ENCODE assay signal across 30 mouse cellular contexts in genomic region chr13:48778138-48778537, GRCm38 (mm10).
DNase-seq lines count a peak whose midpoint lies in the region; ATAC-seq and TF ChIP-seq lines count a peak whose summit lies in the region.
"Had no signal": no experiment of that assay in that cellular context is flagged by ENCODE, and none has a peak within 500 bp of the region (broad histone marks: within the 10 kb centered on the region; RNA-seq: fewer than 3 reads in every experiment).

No protein-coding gene starts in this region.

- H3K4me1 ChIP-seq in lung, embryonic 14.5 days (ENCODE audit: insufficient read depth), result peaks cover 8% of the 10 kb centered on the region; the same call in 1 of the 2 replicates
- H3K4me1 ChIP-seq in lung, adult 2 months (ENCODE audit: control insufficient read depth, insufficient read depth, low read length), result no peaks in the 10 kb centered on the region; the same call in 1 of the 2 replicates
- H3K4me1 ChIP-seq in MEL (ENCODE audit: control insufficient read depth in 1 of 2, insufficient read depth in 2 of 2, low read length in 2 of 2), result no peaks in the 10 kb centered on the region; a peak in 1 of 4 replicates
- H3K4me1 ChIP-seq: liver, embryonic 13.5 days had no signal

- no peak for TF ChIP-seq POLR2A in lung, adult 2 months (IDR thresholded peaks at IDR 0.05; ENCODE audit: borderline replicate concordance, extremely low read depth, low read depth, low read length)
- TF ChIP-seq POLR2A in MEL (IDR thresholded peaks at IDR 0.05; ENCODE audit: control insufficient read depth in 1 of 2, insufficient read depth in 1 of 2, low read depth in 1 of 2, low read length in 2 of 2, poor library complexity in 1 of 2), result no peak

- DNase-seq in lung, embryonic 14.5 days, result peak; percentile 12
- DNase-seq in lung, adult 2 months, result no peak
- DNase-seq in 416B (ENCODE audit: low read depth) (peak; percentile 26), MEL (ENCODE audit: low read depth, low spot score) (peak; percentile 64)
- DNase-seq in kidney, postnatal 14 days, result no peak
- no peak for DNase-seq in ovary, postnatal 14 days (ENCODE audit: low spot score)
- DNase-seq: adrenal gland, adult 8-10 months; cerebellum, adult 8-10 months; cerebellum, postnatal 25 days; gastrocnemius, postnatal 25 days; heart, adult 2 months; heart, postnatal 14 days; kidney, adult 2 months; layer of hippocampus, postnatal 36 days; left cerebral cortex, postnatal 4 days; liver, embryonic 13.5 days; thymus, postnatal 14 days had no signal

- H3K36me3 ChIP-seq in lung, embryonic 14.5 days (ENCODE audit: insufficient read depth), result no peaks in the 10 kb centered on the region
- H3K36me3 ChIP-seq in MEL (ENCODE audit: control insufficient read depth in 1 of 2, insufficient read depth in 2 of 2, low read length in 2 of 2), result no peaks in the 10 kb centered on the region
- H3K36me3 ChIP-seq: embryonic facial prominence, embryonic 10.5 days; embryonic facial prominence, embryonic 15.5 days; heart, embryonic 13.5 days; hindbrain, embryonic 10.5 days; liver, embryonic 13.5 days; lung, embryonic 15.5 days; neural tube, embryonic 12.5 days had no signal

- 57% methylated on average over 4 of the region's 4 CpGs for WGBS in lung, embryonic 14.5 days
- 45% methylated on average over 4 of the region's 4 CpGs for WGBS in lung, adult 2 months

- no peak overlapping the region for H3K27ac ChIP-seq in lung, embryonic 14.5 days (ENCODE audit: low read depth)
- no peak overlapping the region for H3K27ac ChIP-seq in MEL (ENCODE audit: control insufficient read depth, low read depth, low read length)
- H3K27ac ChIP-seq: embryonic facial prominence, embryonic 15.5 days; forebrain, embryonic 13.5 days; heart, adult 2 months; heart, embryonic 13.5 days; hindbrain, embryonic 10.5 days; kidney, postnatal 0 days; liver, embryonic 13.5 days; lung, embryonic 15.5 days; neural tube, embryonic 12.5 days had no signal

- TF ChIP-seq RAD21 in MEL (IDR thresholded peaks at IDR 0.05; ENCODE audit: low read depth, low read length), result no peak

- no peak for TF ChIP-seq CTCF in lung, embryonic 14.5 days (IDR thresholded peaks at IDR 0.05; ENCODE audit: low read depth)
- TF ChIP-seq CTCF in lung, adult 2 months (IDR thresholded peaks at IDR 0.05; ENCODE audit: insufficient read depth, low read length), result no peak
- no peak for TF ChIP-seq CTCF in MEL (IDR thresholded peaks at IDR 0.05 in 2 of 3, conservative IDR thresholded peaks at IDR 0.05 in 1 of 3; ENCODE audit: control insufficient read depth in 1 of 3, insufficient read depth in 1 of 3, low read depth in 2 of 3, low read length in 3 of 3, poor library complexity in 1 of 3, severe bottlenecking in 1 of 3)

- peak in 1 of 2 experiments; percentile 38; a peak in 1 of 4 replicates for TF ChIP-seq EP300 in MEL (IDR thresholded peaks at IDR 0.05; ENCODE audit: low read depth in 1 of 2, low read length in 2 of 2)

- no peaks in the 10 kb centered on the region for H3K79me2 ChIP-seq in MEL (ENCODE audit: control insufficient read depth, insufficient read depth, low read length, poor library complexity)

- no peak for ATAC-seq in lung, embryonic 14.5 days (ENCODE audit: insufficient read depth)
- ATAC-seq in megakaryocyte progenitor cell, adult 5-6 weeks (replicated peaks; ENCODE audit: poor library complexity), result peak; percentile 79
- no peak for ATAC-seq in erythroid progenitor cell, adult 5-6 weeks (replicated peaks; ENCODE audit: low FRiP score, poor library complexity, severe bottlenecking)
- ATAC-seq: activated CD4-positive, CD25-positive, alpha-beta regulatory T cell, adult 4 months; forebrain, embryonic 13.5 days; hindbrain, embryonic 16.5 days; midbrain, embryonic 16.5 days had no signal

- no peak overlapping the region for H3K9ac ChIP-seq in lung, embryonic 14.5 days
- no peak overlapping the region for H3K9ac ChIP-seq in MEL (ENCODE audit: control insufficient read depth, low read depth, low read length, poor library complexity, severe bottlenecking)
- H3K9ac ChIP-seq: embryonic facial prominence, embryonic 15.5 days; forebrain, embryonic 13.5 days; heart, embryonic 13.5 days; liver, embryonic 13.5 days; lung, embryonic 15.5 days; neural tube, embryonic 12.5 days had no signal

- no peak overlapping the region for H3K4me3 ChIP-seq in lung, embryonic 14.5 days (ENCODE audit: low read depth, low read length)
- H3K4me3 ChIP-seq in lung, adult 2 months (replicated peaks; ENCODE audit: extremely low read depth, low read depth, low read length), result no peak overlapping the region
- 0 out of 4 replicates have a peak overlapping the region, but pooled peaks of 1 of the 2 experiments have one; percentile 11 for H3K4me3 ChIP-seq in MEL (ENCODE audit: control insufficient read depth in 1 of 2, insufficient read depth in 1 of 2, low read depth in 2 of 2, low read length in 2 of 2)
- H3K4me3 ChIP-seq: embryonic facial prominence, embryonic 10.5 days; embryonic facial prominence, embryonic 15.5 days; forebrain, embryonic 13.5 days; heart, adult 2 months; heart, embryonic 13.5 days; hindbrain, embryonic 10.5 days; liver, embryonic 13.5 days; lung, embryonic 15.5 days; neural tube, embryonic 12.5 days had no signal

- no peaks in the 10 kb centered on the region for H3K9me3 ChIP-seq in lung, embryonic 14.5 days (ENCODE audit: low read depth, low read length)
- no peaks in the 10 kb centered on the region for H3K9me3 ChIP-seq in MEL (replicated peaks; ENCODE audit: insufficient read depth, low read length)
- H3K9me3 ChIP-seq: embryonic facial prominence, embryonic 10.5 days; embryonic facial prominence, embryonic 15.5 days; forebrain, embryonic 13.5 days; heart, embryonic 13.5 days; hindbrain, embryonic 10.5 days; liver, embryonic 13.5 days; lung, embryonic 15.5 days; neural tube, embryonic 12.5 days had no signal

- no peak overlapping the region for H3K4me2 ChIP-seq in lung, embryonic 14.5 days
- H3K4me2 ChIP-seq: embryonic facial prominence, embryonic 15.5 days; forebrain, embryonic 13.5 days; heart, embryonic 13.5 days; liver, embryonic 13.5 days; lung, embryonic 15.5 days; neural tube, embryonic 12.5 days had no signal

- H3K27me3 ChIP-seq in lung, embryonic 14.5 days (ENCODE audit: insufficient read depth, low read length), result no peaks in the 10 kb centered on the region
- no peaks in the 10 kb centered on the region; a peak in 1 of 4 replicates for H3K27me3 ChIP-seq in MEL (ENCODE audit: control insufficient read depth in 1 of 2, insufficient read depth in 2 of 2, low read length in 2 of 2)
- H3K27me3 ChIP-seq: embryonic facial prominence, embryonic 15.5 days; forebrain, embryonic 13.5 days; lung, embryonic 15.5 days had no signal

TF ChIP-seq in MEL, 35 proteins besides CTCF, POLR2A, EP300 and RAD21:
- TF ChIP-seq SIN3A (IDR thresholded peaks at IDR 0.05; ENCODE audit: low read length), result no peak
- TF ChIP-seq HCFC1 (IDR thresholded peaks at IDR 0.05; ENCODE audit: low read depth, low read length), result no peak
- TF ChIP-seq BHLHE40 (IDR thresholded peaks at IDR 0.05; ENCODE audit: borderline replicate concordance, low read depth, low read length), result 0 out of 2 replicates have a peak, but pooled peaks have one; percentile 26
- TF ChIP-seq NRF1 (IDR thresholded peaks at IDR 0.05; ENCODE audit: insufficient read depth, low read depth, low read length, poor library complexity, severe bottlenecking), result no peak
- no peak for TF ChIP-seq E2F4 (IDR thresholded peaks at IDR 0.05; ENCODE audit: borderline replicate concordance, low read depth, low read length)
- peak; percentile 57; the same call in 1 of the 2 replicates for TF ChIP-seq MYB (IDR thresholded peaks at IDR 0.05; ENCODE audit: low read depth, low read length)
- no peak for TF ChIP-seq ETS1 (IDR thresholded peaks at IDR 0.05; ENCODE audit: low read depth, low read length)
- no peak for TF ChIP-seq JUND (IDR thresholded peaks at IDR 0.05; ENCODE audit: low read depth, low read length)
- TF ChIP-seq USF1 (IDR thresholded peaks at IDR 0.05; ENCODE audit: low read depth, low read length), result peak; percentile 68; the same call in 1 of the 2 replicates
- TF ChIP-seq TAL1 (IDR thresholded peaks at IDR 0.05; ENCODE audit: low read length), result no peak
- TF ChIP-seq MEF2A (IDR thresholded peaks at IDR 0.05; ENCODE audit: extremely low read depth, insufficient replicate concordance, low read depth, low read length, poor library complexity, severe bottlenecking), result no peak
- TF ChIP-seq CHD2 (IDR thresholded peaks at IDR 0.05; ENCODE audit: low read length), result no peak
- TF ChIP-seq ZNF384 (IDR thresholded peaks at IDR 0.05; ENCODE audit: low read depth, low read length), result no peak
- no peak for TF ChIP-seq KAT2A (conservative IDR thresholded peaks at IDR 0.05; ENCODE audit: low read depth, low read length)

Comparison
In these comparisons a context has a peak if more than half of its experiments do, and no peak if none do; other contexts are left out.
1. DNase-seq: peak in lung, embryonic 14.5 days (single experiment), 416B (single experiment) and MEL (single experiment); none in lung, adult 2 months (single experiment), kidney, postnatal 14 days (single experiment) and ovary, postnatal 14 days (single experiment).